Mouse (Mus musculus) adrenal gland, postnatal 14 days (tissue): ENCODE data around the gene Wnt2. TPM values are rescaled to one million over a fixed set of nuclear protein-coding genes. Genes with fewer than 3 reads are reported as not detected.

ENCODE experiments used
- DNase-seq: peaks from one replicate; pipeline ENCODE4 v3.0.0; 2021; ENCODE audit warnings: mixed read lengths
- total RNA-seq: library from RNA; stranded (reverse); gene quantifications from 2 replicates; pipeline ENCODE4 v1.2.3, GENCODE M21; 2021

Gene Wnt2
- total RNA-seq, 1 experiment from 2014 or later: 0.82 TPM

- DNase-seq: no peak
Observed at GRCm38 (mm10) chr6:17978324-17978723, 52.1 kb downstream of the Wnt2 start.

- DNase-seq: no peak
Observed at GRCm38 (mm10) chr6:17977165-17977564, 53.2 kb downstream of the Wnt2 start.

GRCm38 (mm10) chr6:17974416-17974815, 56.0 kb downstream of the Wnt2 start:
- DNase-seq: no peak

- no peak for DNase-seq
Observed at GRCm38 (mm10) chr6:17971393-17971792, 59.0 kb downstream of the Wnt2 start.

GRCm38 (mm10) chr6:17969815-17970214, 60.6 kb downstream of the Wnt2 start:
- no peak for DNase-seq

- no peak for DNase-seq
Observed at GRCm38 (mm10) chr6:17968467-17969144, 61.8 kb downstream of the Wnt2 start.

GRCm38 (mm10) chr6:17963455-17963854, 66.9 kb downstream of the Wnt2 start:
- DNase-seq: no peak

GRCm38 (mm10) chr6:17951779-17952178, 78.6 kb downstream of the Wnt2 start:
- no peak for DNase-seq

- DNase-seq: no peak
Observed at GRCm38 (mm10) chr6:17949103-17949502, 81.3 kb downstream of the Wnt2 start.

GRCm38 (mm10) chr6:17947130-17947831, 83.1 kb downstream of the Wnt2 start:
- no peak for DNase-seq

GRCm38 (mm10) chr6:17946456-17946855, 83.9 kb downstream of the Wnt2 start:
- DNase-seq: no peak

GRCm38 (mm10) chr6:17943877-17944617, 86.3 kb downstream of the Wnt2 start:
- DNase-seq: no peak

- DNase-seq: no peak
Observed at GRCm38 (mm10) chr6:17942344-17942743, 88.0 kb downstream of the Wnt2 start.

GRCm38 (mm10) chr6:17941916-17942315, 88.5 kb downstream of the Wnt2 start:
- no peak for DNase-seq

Other genes with a start within 250 kb of the Wnt2 start
- not detected in 2 replicates for gene Asz1, start 78.5 kb upstream of the Wnt2 start, total RNA-seq
- 0.15 and 0.23 TPM in 2 replicates for gene Cftr, start 140.1 kb upstream of the Wnt2 start, total RNA-seq